1 mouse cellular context compared by ENCODE assay signal in genomic region chr11:87126281-87126823, GRCm38 (mm10).
TF ChIP-seq lines count a peak whose summit lies in the region.

No protein-coding gene starts in this region.

TF ChIP-seq in ES-E14, 5 proteins besides CTCF, POLR2A, EP300 and RAD21 (continued from another document):
- no peak for TF ChIP-seq ZC3H11A (IDR thresholded peaks at IDR 0.05; ENCODE audit: borderline replicate concordance, low read depth, low read length)
